ENCODE assay signal across 8 mouse cellular contexts in genomic region chrX:100729665-100730188, GRCm38 (mm10). TPM values are rescaled to one million over a fixed set of nuclear protein-coding genes. Genes with fewer than 3 reads are reported as not detected.
DNase-seq lines count a peak whose midpoint lies in the region; ATAC-seq lines count a peak whose summit lies in the region.

Gdpd2 (plus strand) TSS chrX:100729873.

- no peaks in the 10 kb centered on the region for H3K9me3 ChIP-seq in forebrain, embryonic 10.5 days
- H3K9me3 ChIP-seq in hindbrain, embryonic 12.5 days (replicated peaks), result no peaks in the 10 kb centered on the region
- no peaks in the 10 kb centered on the region for H3K9me3 ChIP-seq in megakaryocyte, embryonic 14.5 days

- H3K9ac ChIP-seq in hindbrain, embryonic 12.5 days, result no peak within 1 kb of the TSS; the same call in 1 of the 2 replicates

- peaks cover 34% of the 10 kb centered on the region for H3K4me1 ChIP-seq in forebrain, embryonic 10.5 days
- H3K4me1 ChIP-seq in hindbrain, embryonic 12.5 days, result peaks cover 18% of the 10 kb centered on the region
- H3K4me1 ChIP-seq in megakaryocyte, embryonic 14.5 days, result peaks cover 32% of the 10 kb centered on the region

- H3K4me2 ChIP-seq in hindbrain, embryonic 12.5 days (replicated peaks), result peak within 1 kb of the TSS; percentile 48

- H3K27ac ChIP-seq in forebrain, embryonic 10.5 days, result peak within 1 kb of the TSS; percentile 67
- H3K27ac ChIP-seq in hindbrain, embryonic 12.5 days, result peak within 1 kb of the TSS; percentile 71

- 19% methylated on average over 8 of the region's 8 CpGs for WGBS in forebrain, embryonic 10.5 days
- WGBS in hindbrain, embryonic 12.5 days, result 20% methylated on average over 8 of the region's 8 CpGs

- DNase-seq in adrenal gland, adult (ENCODE audit: inconsistent age in 2 of 2, low spot score in 1 of 2), result peak; percentile 5 to 35
- DNase-seq in adrenal gland, adult 2 months, result no peak
- peak; percentile 81 for DNase-seq in brain, adult 2 months (ENCODE audit: low read depth, low spot score)
- peak; percentile 51 for DNase-seq in forebrain, embryonic 10.5 days (ENCODE audit: extremely low spot score, low spot score)
- DNase-seq in layer of hippocampus, postnatal 25 days (ENCODE audit: extremely low spot score in 1 of 2, low spot score in 1 of 2), result no peak
- DNase-seq in splenic B cell, adult 2 months (ENCODE audit: low read depth, low spot score), result peak; percentile 1

- ATAC-seq in hindbrain, embryonic 12.5 days (ENCODE audit: low FRiP score), result peak; percentile 68

- peak within 1 kb of the TSS; percentile 41 for H3K4me3 ChIP-seq in forebrain, embryonic 10.5 days
- peak within 1 kb of the TSS; percentile 20 for H3K4me3 ChIP-seq in hindbrain, embryonic 12.5 days
- H3K4me3 ChIP-seq in megakaryocyte, embryonic 14.5 days (replicated peaks), result peak within 1 kb of the TSS; percentile 67

- peaks cover 29% of the 10 kb centered on the region for H3K36me3 ChIP-seq in forebrain, embryonic 10.5 days (replicated peaks)
- H3K36me3 ChIP-seq in hindbrain, embryonic 12.5 days, result no peaks in the 10 kb centered on the region
- H3K36me3 ChIP-seq in megakaryocyte, embryonic 14.5 days (replicated peaks; ENCODE audit: low read length), result peaks cover 29% of the 10 kb centered on the region
- no peaks in the 10 kb centered on the region for H3K36me3 ChIP-seq in splenic B cell, adult 2 months (ENCODE audit: control insufficient read depth, insufficient read depth, low read length, poor library complexity, severe bottlenecking)

- H3K27me3 ChIP-seq in forebrain, embryonic 10.5 days (ENCODE audit: poor library complexity, severe bottlenecking), result peaks cover 96% of the 10 kb centered on the region
- peaks cover 13% of the 10 kb centered on the region for H3K27me3 ChIP-seq in hindbrain, embryonic 12.5 days
- H3K27me3 ChIP-seq in megakaryocyte, embryonic 14.5 days (replicated peaks), result peaks cover 52% of the 10 kb centered on the region
- H3K27me3 ChIP-seq in splenic B cell, adult 2 months (ENCODE audit: control insufficient read depth, insufficient read depth, low read length, poor library complexity, severe bottlenecking), result no peaks in the 10 kb centered on the region

RNA-seq across cellular contexts. Expression of gene Gdpd2, which starts in this region (rescaled TPM):
- under 1 TPM; 0.17 to 0.20 TPM for total RNA-seq in adrenal gland, adult 2 months (2021)
- 0.60 and 0.86 TPM in 2 replicates for polyA plus RNA-seq in adrenal gland, adult 2 months (2012; rRNA removed)
- polyA plus RNA-seq in forebrain, embryonic 10.5 days (2016; fragmentation: Nextera tagmentation; extraction: Ambion mirVana), result 3.6 and 3.8 TPM in 2 replicates
- 16.4 and 22.2 TPM in 2 replicates for polyA plus RNA-seq in hindbrain, embryonic 12.5 days (2016; fragmentation: Nextera tagmentation; extraction: Ambion mirVana)
- total RNA-seq in layer of hippocampus, postnatal 25 days (2021), result 10 to 100 TPM; 13.0 to 14.4 TPM
- polyA plus RNA-seq in megakaryocyte, embryonic 14.5 days (2012; ENCODE audit: insufficient read depth, low replicate concordance), result not detected in 2 replicates

Comparison
In these comparisons a context has a peak if more than half of its experiments do, and no peak if none do; other contexts are left out.
1. RNA of gene Gdpd2 (total RNA-seq): 13.0 to 14.4 TPM in layer of hippocampus, postnatal 25 days; 0.17 to 0.20 TPM in adrenal gland, adult 2 months; every median in the first group is over 10 times any median in the second.
2. DNase-seq: peak in adrenal gland, adult (2 of 2), brain, adult 2 months (single experiment), forebrain, embryonic 10.5 days (single experiment) and splenic B cell, adult 2 months (single experiment); none in adrenal gland, adult 2 months (single experiment) and layer of hippocampus, postnatal 25 days (0 of 2).
3. Peak in every context shown above with its lines, with median percentiles within 50 percentile points of each other: H3K4me3 ChIP-seq.